Mouse (Mus musculus): ENCODE results near the gene Rsph14.

The Rsph14 gene

DNA sequence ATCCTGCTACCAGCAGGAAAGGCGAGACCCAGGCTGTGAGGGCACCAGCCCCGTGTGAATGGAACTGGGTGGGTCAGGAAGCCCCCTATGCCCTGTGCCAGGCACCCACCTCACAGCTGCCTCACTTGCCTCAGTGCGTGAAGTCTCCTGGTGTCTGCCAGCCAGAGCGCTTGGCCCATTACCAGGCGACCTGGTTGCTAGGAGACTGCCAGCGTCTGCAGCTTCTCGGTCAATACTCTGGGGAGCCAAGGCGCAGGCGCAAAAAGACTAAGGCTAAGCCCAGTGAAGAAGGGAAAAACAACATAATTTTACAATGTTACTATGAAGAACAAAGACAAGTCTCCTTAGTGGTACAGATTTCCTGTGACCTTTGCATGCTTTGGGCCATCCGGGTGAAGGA, at the start of gene Rsph14:
Rsph14 (minus strand) TSS at position 192 of the 400 bp plus-strand sequence.
- DNase-seq (ENCODE audit: low read depth, low spot score), result peak; percentile 54

DNA sequence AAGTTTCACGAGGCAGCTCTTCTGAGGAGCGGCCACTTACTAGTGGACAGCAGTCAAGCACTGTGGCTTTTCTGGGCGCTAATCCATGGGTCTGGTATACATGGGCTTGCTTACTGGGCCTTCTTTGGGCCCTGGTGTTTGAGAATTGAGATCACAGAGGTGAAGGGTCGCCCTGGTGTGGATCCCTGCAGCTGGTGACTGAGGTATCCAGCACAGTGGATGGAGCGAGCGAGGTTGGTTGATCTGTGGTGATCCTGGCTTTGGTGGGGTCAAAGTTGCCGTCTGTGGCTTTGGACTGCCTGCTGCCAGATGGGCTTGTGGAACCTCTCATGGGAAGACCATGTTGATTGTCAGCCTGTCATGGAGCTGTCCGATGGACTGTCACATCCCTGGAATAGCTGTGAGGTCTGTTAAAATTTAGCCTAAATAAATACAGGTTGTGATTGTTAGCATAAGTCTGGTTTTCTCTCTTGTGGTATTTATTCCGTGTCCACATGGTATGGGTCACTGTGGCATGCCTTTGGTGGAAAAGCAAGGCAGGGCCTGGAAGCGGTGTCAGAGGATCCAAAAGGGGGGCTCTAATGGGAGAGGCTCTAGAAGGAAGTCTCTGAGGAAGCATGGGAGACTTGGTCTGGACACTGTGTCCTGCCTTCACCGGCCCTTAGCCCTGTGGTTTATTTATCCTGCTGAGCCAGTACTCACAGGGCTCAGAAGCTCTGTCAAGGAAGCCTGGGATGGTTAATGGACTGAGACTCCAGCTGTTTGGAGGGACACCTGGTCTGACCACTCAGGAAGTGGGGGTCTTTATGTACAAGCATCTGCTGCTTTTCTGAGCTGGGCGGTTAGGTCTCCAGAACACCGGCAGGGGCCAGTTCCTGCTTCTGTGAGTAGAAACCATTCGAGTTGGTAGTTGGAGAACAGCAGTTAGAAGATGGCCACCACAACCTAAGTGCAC, 46.1 kb upstream of the Rsph14 start:
- no peak for DNase-seq (ENCODE audit: low read depth, low spot score)

DNA sequence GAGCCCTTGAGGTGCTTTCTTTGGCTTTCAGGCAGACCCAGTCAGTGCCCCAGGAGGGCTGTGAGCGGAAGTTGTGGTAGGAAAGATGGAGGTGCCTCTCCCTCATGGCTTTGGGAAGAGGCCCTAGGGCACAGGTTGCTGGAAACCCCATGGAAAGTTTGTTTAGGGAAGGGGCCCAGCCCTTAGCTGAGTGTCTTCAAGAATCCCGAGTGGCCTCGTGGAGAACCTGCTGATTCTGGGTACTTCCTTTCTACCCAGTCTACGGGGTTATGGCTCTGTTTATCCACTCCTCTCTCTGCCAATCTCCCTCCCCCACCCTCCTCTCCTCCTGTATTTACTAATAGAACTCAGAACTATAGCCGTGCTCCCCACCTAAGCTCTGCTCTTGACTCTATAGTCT, 43.3 kb upstream of the Rsph14 start:
- no peak for DNase-seq (ENCODE audit: low read depth, low spot score)

DNA sequence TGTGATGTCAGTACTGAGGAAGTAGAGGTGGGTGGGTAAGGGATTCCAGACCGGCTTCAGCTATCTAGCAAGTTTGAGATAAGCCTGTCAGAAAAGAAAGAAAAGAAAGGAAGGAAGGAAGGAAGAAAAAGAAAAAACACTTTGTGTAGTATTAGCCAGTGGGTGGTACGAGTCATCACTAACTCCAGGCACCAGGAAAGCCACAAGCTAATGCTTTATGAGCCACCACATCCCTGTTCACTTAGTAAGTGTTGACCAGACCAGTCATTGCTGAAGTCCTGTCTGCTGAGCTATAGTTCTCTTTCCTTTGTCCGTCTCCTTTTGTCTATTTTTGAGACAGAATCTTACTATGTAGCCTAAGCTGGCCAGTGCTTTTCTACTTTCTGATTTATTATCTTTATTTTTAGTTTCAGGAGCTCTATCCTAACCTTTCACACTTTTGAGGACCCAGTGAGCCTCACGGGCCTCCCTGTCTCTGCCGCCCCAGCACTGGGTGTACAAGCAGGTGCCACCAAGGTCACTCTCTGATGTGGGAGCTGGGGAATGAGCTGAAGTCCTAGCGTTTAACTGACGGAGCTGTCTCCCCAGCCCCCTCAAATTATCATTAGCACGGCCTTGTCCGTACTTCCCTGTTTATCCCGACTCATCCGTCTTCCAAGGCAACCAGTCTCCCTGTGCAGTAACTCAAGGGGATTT, 38.0 kb upstream of the Rsph14 start:
- DNase-seq (ENCODE audit: low read depth, low spot score), result no peak

DNA sequence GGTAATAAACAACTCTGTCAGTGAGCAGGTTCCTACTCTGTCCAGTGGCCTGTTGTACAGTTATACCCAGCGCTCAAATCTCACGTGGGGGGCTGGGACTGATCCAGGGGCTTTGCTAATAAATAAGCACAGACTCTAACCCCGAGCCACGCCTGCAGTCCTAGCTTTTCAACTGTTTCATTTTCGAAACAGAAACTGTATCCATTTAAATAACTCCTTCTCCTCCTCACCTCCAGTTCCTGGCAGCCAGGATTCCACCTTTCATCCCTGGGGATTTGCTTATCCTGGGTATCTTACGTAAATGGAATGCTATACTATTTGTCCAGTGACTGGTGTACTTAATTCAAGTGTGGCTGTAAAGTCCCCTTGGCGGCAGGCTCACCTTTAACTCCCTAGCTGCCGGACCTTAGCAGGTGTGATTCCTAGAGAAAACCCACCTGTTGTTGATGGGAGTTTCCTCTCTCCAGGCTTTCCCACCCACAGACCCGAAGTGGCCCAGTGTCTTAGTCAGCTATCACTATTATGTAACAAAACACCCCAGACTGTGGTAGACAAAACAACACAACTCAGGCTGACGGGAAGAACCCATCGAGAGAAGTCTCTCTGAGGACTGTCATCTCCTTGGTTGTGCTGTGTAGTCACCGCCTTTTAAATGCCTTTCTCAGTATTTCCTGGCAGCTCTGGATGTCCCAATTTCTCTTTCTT, 36.4 kb upstream of the Rsph14 start:
- no peak for DNase-seq (ENCODE audit: low read depth, low spot score)

DNA sequence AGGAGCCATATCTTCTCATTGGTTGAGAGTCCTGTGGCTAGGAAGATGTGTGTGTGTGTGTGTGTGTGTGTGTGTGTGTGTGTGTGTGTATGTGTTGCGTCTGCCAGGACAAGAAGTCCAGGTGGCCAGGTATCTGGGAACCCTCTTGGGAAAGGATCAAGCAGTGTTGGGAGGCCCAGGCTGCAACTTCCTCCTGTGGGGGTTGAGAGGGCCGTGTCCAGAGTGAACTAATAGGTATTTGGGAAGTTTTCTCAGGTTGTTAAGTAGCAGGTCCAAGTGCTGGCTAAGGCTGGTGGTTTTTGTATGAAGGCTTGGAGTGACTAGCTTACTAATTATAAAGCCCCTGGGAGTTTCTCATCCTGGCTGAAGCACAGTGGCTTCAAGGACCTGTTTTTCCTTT, 35.7 kb upstream of the Rsph14 start:
- DNase-seq (ENCODE audit: low read depth, low spot score), result no peak

DNA sequence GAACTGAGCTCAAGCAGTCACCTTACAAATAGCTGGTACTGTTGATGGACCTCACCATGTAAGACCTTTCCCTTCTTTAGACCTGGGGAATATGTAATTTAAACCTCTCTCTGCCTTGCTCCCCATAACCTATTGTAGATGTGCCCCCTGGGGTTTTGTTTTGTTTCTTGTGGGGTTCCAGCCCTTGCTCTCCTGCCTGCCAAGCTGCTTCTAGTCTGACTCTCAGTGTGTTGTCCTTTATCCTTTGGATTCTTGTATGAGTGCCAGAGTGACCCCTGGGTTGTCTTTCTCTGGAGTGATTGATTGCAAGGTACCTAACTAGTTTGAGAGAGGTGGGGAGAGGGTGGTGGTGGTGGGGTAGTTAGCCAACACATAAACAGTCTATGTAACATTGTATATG, 35.1 kb upstream of the Rsph14 start:
- DNase-seq (ENCODE audit: low read depth, low spot score), result no peak

DNA sequence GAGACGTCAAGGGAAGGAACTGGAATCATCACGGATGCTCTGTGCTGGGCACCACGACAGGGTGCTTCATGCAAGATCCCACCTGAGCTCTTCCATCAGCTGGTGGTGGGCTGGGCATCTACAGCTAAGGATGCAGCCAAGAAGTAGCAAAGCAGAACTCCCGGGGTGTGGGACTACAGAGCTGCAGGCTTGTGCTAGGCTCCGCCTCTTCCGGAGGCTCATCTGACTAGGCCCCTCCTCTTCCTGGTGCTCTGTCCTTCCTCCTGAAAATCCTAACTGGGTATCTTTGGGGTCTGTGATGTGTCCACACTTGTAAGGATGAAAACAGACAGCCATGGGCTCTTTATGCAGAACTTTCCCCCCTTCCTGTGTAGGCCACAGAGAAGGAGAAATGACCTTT, 33.3 kb upstream of the Rsph14 start:
- DNase-seq (ENCODE audit: low read depth, low spot score), result no peak

DNA sequence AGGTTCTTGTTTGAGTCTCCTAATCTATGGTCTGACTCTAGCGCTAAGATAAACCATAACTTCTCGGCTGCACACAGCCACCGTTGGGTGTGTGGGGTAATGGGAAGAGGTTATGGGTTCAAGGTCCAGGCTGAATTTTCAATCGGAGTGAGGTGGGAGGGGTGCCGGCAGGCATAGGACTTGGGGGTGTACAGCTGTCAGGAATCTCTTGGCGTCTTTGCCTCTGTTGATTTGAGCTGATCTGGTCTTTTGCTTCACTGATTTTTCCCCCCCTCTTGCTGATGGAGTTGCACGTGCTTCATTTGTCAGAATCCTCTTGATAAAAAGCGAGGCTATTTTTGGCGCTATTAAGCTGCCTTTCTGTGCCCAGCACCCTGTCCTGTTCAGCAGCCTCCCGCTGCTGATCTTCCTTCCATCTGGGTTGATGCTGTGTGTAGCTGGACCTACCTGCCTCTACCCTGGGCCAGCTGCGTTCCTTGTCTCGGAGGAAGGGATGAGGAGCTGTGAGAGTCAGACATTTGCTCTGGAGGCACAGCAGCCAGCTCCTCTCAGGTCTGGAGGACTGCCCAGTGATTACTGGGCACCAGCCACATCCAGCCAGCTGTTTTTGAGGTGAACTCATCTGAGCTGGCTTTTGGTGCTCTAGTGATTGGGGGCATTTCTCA, 31.0 kb upstream of the Rsph14 start:
- no peak for DNase-seq (ENCODE audit: low read depth, low spot score)

DNA sequence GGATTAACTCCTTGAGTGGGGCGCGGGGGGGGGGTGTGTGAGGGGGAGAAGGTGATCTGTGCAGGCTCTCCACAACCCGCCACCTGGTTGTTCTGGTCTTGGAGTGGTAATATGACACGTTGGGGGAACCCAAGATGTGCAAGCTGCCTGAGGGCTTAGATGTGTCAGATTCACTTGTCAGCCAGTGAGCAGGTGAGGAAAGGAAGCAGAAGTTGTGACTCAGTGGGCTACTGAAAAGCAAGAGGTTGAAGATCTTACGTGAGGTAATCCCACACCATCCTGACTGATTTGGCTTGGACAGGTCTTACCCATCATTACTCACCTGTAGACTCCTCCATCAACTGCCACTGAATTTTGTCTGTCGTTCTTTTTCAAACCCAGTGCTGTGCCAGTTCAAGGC, 30.2 kb upstream of the Rsph14 start:
- DNase-seq (ENCODE audit: low read depth, low spot score), result no peak

DNA sequence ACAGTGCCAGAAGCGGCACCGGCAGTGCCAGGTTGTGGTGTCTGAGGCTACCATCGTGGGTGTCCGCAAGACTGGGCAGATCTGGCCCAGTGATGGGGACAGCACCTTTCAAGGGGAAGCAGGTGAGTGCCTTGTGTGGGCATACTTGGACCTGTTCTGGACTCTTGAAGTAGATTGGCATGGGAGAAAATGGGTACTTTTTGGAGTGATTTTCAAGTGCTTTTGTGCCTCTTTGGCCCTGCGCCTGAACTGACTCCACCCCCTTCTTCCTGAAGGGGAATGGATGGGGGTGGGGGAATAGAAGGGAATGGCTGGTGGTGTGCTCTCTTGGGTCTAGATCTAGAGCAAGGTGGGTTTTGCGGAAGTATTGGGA, 29.8 kb upstream of the Rsph14 start:
- DNase-seq (ENCODE audit: low read depth, low spot score), result no peak

DNA sequence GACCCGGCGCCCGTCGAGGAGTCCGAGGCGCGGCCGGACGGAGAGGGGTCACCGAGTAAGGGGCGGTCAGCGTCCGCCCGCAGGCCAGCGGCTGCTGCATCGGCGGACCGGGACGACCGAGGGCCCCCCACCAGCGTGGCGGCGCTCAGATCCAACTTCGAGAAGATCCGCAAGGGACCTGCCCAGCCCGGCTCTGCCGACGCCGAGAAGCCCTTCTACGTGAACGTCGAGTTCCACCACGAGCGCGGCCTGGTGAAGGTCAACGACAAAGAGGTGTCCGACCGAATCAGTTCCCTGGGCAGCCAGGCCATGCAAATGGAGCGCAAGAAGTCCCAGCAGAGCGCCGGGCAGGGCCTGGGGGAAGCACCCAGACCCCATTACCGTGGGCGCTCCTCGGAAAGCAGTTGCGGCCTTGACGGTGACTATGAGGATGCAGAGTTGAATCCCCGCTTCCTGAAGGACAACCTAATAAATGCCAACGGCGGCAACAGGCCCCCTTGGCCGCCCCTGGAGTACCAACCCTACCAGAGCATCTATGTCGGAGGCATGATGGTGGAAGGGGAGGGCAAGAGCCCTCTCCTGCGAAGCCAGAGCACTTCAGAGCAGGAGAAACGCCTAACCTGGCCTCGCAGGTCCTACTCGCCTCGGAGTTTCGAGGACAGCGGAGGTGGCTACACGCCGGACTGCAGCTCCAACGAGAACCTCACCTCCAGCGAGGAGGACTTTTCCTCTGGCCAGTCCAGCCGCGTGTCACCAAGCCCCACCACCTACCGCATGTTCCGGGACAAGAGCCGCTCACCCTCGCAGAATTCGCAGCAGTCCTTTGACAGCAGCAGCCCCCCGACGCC, 29.2 kb upstream of the Rsph14 start:
- DNase-seq (ENCODE audit: low read depth, low spot score), result no peak

DNA sequence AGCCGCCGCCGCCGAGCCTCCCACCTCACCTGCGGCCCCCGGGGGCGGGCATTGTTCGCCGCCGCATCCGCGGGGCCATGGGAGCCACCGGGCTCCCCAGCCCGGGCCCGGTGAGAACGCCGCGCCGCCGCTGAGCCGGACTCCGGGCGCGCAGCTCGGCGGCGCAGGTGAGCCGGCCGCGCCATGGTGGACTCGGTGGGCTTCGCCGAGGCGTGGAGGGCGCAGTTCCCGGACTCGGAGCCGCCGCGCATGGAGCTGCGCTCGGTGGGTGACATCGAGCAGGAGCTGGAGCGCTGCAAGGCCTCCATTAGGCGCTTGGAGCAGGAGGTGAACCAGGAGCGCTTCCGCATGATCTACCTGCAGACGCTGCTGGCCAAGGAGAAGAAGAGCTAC, 28.5 kb upstream of the Rsph14 start:
- no peak for DNase-seq (ENCODE audit: low read depth, low spot score)

DNA sequence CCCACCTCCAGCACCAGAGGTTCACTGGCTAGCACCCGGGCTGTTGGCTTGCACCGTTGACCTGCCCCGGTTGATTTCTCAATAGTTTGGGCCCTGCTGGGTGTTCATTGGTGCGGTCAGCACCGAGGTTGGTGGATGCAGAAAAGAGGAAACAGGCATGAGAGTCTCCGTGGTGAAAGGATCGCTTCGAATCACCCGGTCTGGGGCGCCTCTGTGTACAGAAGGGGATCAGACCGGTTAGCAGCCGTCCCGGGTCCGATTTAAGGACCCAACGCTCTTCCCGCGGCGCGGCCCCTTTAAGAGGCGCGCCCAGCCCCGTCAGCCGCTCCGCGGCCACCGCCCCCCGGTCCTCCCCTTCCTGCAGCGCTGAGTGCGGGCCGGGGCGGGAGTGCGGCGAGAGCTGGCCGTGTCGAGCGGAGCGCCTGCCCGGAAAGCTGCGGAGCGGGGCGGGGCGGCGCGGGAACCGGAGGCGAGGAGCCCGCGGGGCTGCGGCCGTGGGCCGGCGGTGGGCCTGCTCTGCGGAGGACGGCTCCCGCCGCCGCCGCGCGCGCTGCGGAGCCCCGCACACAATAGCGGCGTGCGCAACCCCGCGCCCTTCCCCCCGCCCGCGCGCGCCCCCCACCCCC, 27.9 kb upstream of the Rsph14 start, which contains the start of gene Bcr:
Bcr (plus strand) TSS at position 376 of the 626 bp plus-strand sequence.
- DNase-seq (ENCODE audit: low read depth, low spot score), result peak; percentile 44

DNA sequence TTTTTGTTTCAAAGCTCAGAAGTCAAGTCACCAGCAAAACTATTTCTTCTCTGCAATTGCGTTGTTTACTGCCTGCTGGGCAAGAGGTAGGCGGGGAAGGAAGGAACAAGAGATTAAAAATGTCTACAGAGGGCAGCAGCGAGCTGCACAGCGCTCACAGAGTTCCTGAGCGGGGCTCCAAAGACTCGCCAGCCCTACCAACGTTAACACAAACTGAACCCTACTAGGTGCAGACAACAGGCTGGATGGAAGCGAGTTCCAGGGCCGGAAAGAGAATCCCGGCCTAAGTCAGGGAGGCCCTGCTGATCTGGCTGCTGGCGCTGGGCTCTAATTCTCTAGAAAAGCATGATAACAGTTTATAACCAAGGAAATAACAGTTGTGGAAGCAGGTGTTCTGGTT, 27.0 kb upstream of the Rsph14 start:
- DNase-seq (ENCODE audit: low read depth, low spot score), result peak; percentile 58

DNA sequence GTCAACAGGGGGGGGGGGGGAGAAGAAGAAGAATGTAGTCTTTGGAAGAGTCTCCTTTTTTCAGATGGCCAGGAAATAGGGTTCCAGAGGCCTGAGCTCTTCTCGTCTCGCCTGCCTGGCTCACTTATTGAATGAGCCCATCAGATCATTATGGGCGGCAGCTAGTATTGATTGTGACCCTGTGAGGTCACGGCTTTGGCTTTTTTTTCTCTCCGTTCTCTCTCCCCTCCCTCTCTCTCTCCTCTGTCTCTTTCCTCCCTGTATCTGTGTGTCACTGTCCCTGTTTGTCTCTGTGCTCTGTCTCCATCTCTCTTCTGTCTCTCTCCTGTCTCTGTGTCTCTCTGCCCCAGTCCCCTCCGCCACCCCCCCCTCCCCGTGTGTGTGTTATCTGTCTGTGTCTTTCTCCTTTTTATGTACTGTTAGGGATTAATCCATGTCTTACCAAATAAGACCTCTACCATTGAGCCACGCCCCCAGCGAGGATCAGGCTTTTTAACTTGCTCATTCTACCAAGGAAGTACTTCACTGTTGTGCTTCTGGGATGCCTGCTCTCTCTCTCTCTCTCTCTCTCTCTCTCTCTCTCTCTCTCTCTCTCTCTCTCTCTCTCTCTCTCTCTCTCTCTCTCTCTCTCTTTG, 26.5 kb upstream of the Rsph14 start:
- no peak for DNase-seq (ENCODE audit: low read depth, low spot score)

DNA sequence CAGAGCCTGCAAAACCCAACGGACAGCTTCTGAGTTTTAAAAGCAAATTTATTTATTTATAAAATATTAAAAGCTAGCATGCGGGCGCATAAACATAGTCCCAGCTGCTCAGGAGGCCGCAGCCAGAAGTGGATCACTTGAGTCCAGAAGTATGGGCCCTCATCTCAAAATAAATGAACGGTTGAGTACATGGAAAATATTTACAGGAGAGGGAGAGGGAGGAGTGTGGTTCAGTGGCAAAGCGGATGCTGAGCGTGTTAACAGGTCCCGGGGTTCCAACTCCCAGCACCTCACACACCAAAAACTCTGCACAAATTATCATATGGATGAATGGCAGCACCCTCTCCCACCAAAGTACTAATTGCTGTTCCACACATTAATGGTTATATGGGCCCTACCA, 25.9 kb upstream of the Rsph14 start:
- DNase-seq (ENCODE audit: low read depth, low spot score), result no peak

DNA sequence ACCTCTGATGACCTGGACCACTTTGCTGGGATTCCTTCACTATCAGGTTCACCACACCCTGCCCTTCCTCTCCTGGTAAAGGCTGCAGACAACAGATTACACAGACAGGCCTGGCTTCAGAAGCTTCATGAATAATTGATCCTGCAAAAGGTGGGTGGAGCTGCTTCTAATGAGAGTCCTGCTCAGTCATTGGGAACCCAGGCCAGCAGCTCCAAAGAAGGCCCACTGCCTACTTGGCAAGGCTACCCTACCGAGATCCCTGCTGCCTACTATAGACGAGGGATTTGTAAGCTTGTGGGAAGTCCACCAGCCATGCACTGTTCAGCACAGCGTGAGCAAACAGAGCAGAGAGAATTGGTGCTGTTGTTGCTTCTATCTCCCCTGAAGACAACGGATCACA, 23.9 kb upstream of the Rsph14 start:
- no peak for DNase-seq (ENCODE audit: low read depth, low spot score)

DNA sequence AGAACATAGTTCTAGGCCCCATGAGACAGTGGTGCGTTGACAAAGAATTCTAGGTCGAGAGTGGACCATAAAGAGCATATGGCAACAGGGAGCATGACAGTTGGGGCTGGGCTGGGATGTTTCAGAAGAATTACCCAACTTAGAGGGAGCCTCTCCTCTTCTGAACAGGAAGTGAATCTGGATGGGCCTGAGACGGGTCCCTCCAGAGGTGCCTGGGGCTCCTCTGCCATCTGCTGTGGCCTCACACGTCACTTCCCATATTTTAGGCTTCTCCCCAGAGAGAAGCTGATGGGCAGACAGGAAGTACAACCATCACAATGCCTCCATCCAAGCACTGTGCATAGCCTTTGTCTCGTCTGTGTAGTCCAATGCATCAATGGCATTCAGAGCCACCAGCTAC, 23.3 kb upstream of the Rsph14 start:
- no peak for DNase-seq (ENCODE audit: low read depth, low spot score)

DNA sequence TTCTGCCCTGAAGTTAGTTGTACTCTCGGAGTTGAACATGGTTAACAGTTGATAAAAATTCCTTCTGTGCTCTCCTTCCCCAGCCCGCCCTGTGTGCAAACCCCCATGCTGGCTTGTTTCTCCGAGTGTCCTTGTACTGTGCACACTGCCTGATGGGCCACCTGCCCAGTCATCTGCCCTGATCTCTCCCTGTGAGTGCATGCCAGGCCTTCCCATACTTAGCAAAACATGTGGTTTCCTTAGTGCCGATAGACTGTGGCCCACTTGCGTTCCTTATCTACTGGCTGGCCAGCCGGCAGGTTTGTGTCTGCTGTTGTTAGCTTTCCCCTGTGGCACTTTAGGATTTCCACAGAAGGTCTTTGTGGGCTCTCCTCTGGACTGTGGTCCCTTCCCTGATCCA, 21.7 kb upstream of the Rsph14 start:
- DNase-seq (ENCODE audit: low read depth, low spot score), result no peak
